Mouse (Mus musculus) G1E (cell line): ENCODE data around the gene Mbd4. TPM values are rescaled to one million over a fixed set of nuclear protein-coding genes. Genes with fewer than 3 reads are reported as not detected.

Experiments
- ATAC-seq: 2 replicates; pipeline ENCODE4 v1.8.0; 2016; ENCODE audit warnings: mild to moderate bottlenecking; ENCODE audit not compliant: insufficient number of reproducible peaks, poor library complexity, low FRiP score, severe bottlenecking; ENCODE audit errors: extremely low read depth
- DNase-seq: peaks from one replicate; pipeline ENCODE4 v3.0.0; 2012; ENCODE audit warnings: low spot score
- H3K27me3 ChIP-seq: 2 replicates; pipeline ENCODE4 v1.6.1; 2012; ENCODE audit warnings: mild to moderate bottlenecking, low read length, inconsistent platforms; ENCODE audit not compliant: insufficient read depth
- H3K36me3 ChIP-seq: replicated peaks from 2 replicates; pipeline ENCODE3; 2012; ENCODE audit warnings: mild to moderate bottlenecking, inconsistent platforms
- H3K4me1 ChIP-seq: 2 replicates; pipeline ENCODE4 v1.6.1; 2012; ENCODE audit warnings: low read depth, low read length, inconsistent platforms, mixed read lengths; ENCODE audit not compliant: insufficient read depth
- H3K4me3 ChIP-seq: 2 replicates; pipeline ENCODE4 v1.5.1; 2012; ENCODE audit warnings: low read depth, mild to moderate bottlenecking, inconsistent platforms, low read length, moderate library complexity, mixed read lengths
- H3K9me3 ChIP-seq: replicated peaks from 2 replicates; pipeline ENCODE4 v1.6.1; 2012; ENCODE audit warnings: inconsistent platforms
- CTCF ChIP-seq: IDR thresholded peaks from 2 replicates; pipeline ENCODE4 v1.5.1; 2012; ENCODE audit warnings: low read depth, low read length, inconsistent platforms, mixed read lengths
- GATA1 ChIP-seq: IDR thresholded peaks from 2 replicates; pipeline ENCODE4 v1.6.1; 2012; ENCODE audit warnings: borderline replicate concordance, low read length, inconsistent platforms, mixed read lengths
- GATA2 ChIP-seq: IDR thresholded peaks from 2 replicates; pipeline ENCODE4 v1.6.1; 2012; ENCODE audit warnings: low read depth, low read length, inconsistent platforms, borderline replicate concordance
- POLR2AphosphoS5 ChIP-seq: IDR thresholded peaks from 2 replicates; pipeline ENCODE4 v1.6.1; 2012; ENCODE audit warnings: low read depth, low read length, inconsistent platforms; ENCODE audit not compliant: insufficient replicate concordance
- TAL1 ChIP-seq: conservative IDR thresholded peaks from 2 replicates; pipeline ENCODE4 v1.6.1; 2012; ENCODE audit warnings: low read depth, low read length, inconsistent platforms, mixed read lengths
- polyA plus RNA-seq: library from polyadenylated mRNA; stranded (reverse); fragments of >175 nt; gene quantifications from 2 replicates; pipeline ENCODE4 v1.2.3, GENCODE M21; 2012
- total RNA-seq, 2 experiments: library from RNA; stranded (forward) in 1 of 2; stranded (reverse) in 1 of 2; fragments of 200-1000 nt in 1 of 2; fragments of >200 nt in 1 of 2; fragmentation: Nextera tagmentation in 1 of 2; gene quantifications; 2 replicates each; pipeline ENCODE4 v1.2.3; 2014 to 2017

The Mbd4 gene
- total RNA-seq (2014; fragmentation: Nextera tagmentation) (16.0 and 20.1 TPM in 2 replicates), total RNA-seq (2017) (20.8 and 25.8 TPM in 2 replicates), polyA plus RNA-seq (1.6 and 1.7 TPM in 2 replicates)

DNA sequence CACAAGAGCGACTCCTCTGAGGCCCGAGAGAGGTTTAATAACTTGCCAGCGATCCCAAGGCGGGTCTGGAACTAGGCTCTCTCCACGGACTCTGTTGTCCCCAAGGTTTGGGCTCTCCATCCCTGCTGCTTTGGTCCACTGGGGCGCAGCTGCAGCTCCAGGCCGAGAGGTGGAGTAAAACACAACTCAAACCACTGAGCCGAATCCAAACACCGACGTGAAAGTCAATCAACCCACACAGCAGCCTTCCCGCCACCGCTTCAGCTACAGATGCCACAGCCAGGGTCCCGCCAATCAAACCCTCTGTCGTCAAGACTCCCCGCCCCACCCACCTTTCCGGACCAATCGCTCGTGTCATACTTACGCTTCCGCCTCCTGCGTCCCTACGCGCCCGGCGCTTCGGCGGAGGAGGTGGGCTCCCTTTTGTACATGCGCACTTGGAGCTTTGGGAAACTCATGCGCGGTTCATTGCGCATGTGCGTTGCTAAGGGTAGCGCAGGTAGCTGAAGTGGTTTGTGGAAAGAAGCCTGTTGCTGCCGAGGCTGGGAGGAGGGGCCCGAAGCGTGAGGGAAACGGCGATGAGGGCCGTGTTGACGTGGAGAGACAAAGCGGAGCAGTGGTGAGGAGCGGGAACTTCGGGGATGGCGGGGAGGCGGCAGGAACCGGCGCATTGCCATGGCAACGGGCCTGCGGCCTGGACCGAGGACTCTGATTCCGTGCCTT is at the start of gene Mbd4, which contains the start of gene Ift122:
Gene Mbd4 (minus strand): TSS at position 281 of the 723 bp plus-strand sequence.
Gene Ift122 (plus strand): TSS at position 380 of the 723 bp plus-strand sequence.
- Histone ChIP-seq H3K4me3 (peak within 1 kb of the TSS; percentile 76), H3K9me3 (no peaks in the 10 kb centered on the region), H3K27me3 (no peaks in the 10 kb centered on the region), H3K36me3 (peaks cover 26% of the 10 kb centered on the region), H3K4me1 (peaks cover 23% of the 10 kb centered on the region)
- TF ChIP-seq GATA1, result no peak
- no peak for TF ChIP-seq TAL1
- TF ChIP-seq GATA2, result no peak
- TF ChIP-seq CTCF, result no peak
- no peak for TF ChIP-seq POLR2AphosphoS5
- ATAC-seq, result peak; percentile 99
- peak; percentile 96 for DNase-seq

DNA sequence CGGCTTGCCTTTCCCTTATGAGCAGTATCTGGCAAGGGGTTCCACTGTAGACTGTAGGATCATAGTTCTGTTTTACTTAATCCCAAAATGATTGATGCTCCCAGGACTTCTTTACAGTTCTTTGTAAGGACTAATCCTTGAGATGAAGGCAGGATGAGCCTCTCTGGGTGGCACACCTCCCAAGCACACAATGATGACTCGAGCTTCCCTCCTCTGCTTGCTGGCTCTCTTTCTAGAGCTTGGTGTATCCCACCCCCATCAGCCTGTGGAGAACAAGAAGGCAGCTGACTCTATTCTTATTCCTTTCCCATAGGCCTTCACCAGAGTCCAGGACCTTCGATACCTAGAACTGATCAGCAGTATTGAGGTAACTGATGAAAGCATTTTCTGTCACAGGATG is 49.4 kb upstream of the Mbd4 start:
- Histone ChIP-seq H3K9me3 (no peaks in the 10 kb centered on the region), H3K4me1 (no peaks in the 10 kb centered on the region), H3K36me3 (no peaks in the 10 kb centered on the region), H3K27me3 (no peaks in the 10 kb centered on the region), H3K4me3 (no peak overlapping the region)
- no peak for TF ChIP-seq GATA1
- TF ChIP-seq POLR2AphosphoS5, result no peak
- TF ChIP-seq TAL1, result no peak
- no peak for TF ChIP-seq GATA2
- TF ChIP-seq CTCF, result no peak
- ATAC-seq (no peak), DNase-seq (no peak)

DNA sequence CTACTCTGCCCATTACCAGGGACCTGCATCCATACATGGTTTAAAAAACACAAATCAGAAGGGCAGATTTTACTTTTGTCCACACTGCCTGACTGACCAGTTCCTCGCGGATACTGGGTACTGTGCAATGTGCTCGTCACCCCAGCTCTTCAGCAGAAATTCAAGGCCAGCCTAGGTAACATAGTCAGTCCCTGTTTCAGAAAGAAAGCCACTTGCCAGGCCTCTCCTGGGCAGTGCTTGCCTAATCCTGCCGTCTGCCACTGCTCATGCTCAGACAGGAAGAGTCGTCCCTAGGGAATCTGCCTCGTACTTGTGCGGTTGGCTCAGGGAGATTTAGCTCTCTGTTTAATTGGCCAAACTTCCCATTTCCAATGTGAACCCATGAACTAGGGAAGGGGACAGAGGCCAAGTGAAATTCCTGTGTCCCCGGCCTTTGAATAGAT is 48.3 kb upstream of the Mbd4 start:
- H3K9me3 ChIP-seq, result no peaks in the 10 kb centered on the region
- H3K36me3 ChIP-seq, result no peaks in the 10 kb centered on the region
- ATAC-seq (no peak), DNase-seq (no peak)
- H3K4me3 ChIP-seq, result no peak overlapping the region
- H3K4me1 ChIP-seq, result no peaks in the 10 kb centered on the region; the same call in 1 of the 2 replicates
- no peaks in the 10 kb centered on the region for H3K27me3 ChIP-seq
- TF ChIP-seq TAL1 (no peak), GATA2 (no peak), GATA1 (no peak), POLR2AphosphoS5 (no peak), CTCF (no peak)

DNA sequence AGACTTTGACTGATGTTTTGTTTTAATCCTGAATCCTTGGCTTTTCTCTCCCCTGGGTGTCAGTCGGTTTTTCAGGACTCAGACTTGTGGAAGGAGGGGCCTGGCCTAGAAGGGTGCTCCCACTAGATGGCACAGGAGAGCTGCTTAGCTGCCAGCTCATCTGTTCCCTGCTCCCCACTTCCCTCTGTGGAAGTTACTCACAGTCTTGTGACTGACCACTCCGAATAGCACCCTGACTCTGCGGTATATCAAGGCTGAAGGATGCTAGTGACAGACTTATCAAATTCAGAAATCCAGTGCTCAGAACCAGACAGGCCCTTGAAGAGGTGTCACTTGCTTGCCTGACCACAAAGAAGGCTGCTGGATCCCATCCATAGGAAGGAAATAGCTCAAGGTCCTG is 47.9 kb upstream of the Mbd4 start:
- Histone ChIP-seq H3K4me1 (no peaks in the 10 kb centered on the region; the same call in 1 of the 2 replicates), H3K9me3 (no peaks in the 10 kb centered on the region), H3K4me3 (no peak overlapping the region), H3K27me3 (no peaks in the 10 kb centered on the region), H3K36me3 (no peaks in the 10 kb centered on the region)
- TF ChIP-seq GATA2 (no peak), POLR2AphosphoS5 (no peak), TAL1 (no peak), GATA1 (no peak), CTCF (no peak)
- peak; percentile 14 for DNase-seq
- ATAC-seq, result peak; percentile 54

DNA sequence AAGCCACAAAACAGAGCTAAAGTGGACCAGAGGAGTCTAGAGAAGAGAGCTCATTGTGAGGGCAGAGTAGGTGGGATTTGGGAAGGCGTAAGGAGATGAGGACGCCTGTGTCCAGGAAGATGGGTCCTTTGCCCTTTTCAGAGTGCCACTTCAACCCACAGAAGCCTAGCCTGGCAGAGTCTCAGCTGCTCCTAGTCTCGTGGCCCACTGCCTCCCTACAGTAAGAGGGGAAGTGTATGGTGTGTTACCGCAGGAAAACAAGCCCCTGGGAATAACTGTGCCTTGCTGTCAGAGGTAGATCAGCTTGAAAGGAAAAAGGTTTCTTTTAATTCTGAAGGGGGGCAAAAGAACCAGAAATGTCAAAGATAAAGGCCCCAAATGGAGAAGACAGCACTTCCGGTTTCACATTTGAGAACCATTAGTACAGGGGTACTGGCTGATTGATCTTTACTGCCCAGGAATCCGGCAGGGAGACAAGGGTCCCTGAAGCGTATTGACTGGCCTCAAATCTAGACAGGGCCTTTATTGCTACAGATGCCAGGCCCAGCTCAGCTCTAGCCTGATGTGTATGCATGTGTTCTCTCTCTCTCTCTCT is 44.9 kb upstream of the Mbd4 start:
- Histone ChIP-seq H3K9me3 (no peaks in the 10 kb centered on the region), H3K27me3 (no peaks in the 10 kb centered on the region), H3K36me3 (no peaks in the 10 kb centered on the region), H3K4me3 (no peak overlapping the region), H3K4me1 (no peaks in the 10 kb centered on the region; the same call in 1 of the 2 replicates)
- DNase-seq (no peak), ATAC-seq (no peak)
- TF ChIP-seq GATA1, result no peak
- no peak for TF ChIP-seq TAL1
- TF ChIP-seq CTCF, result no peak
- no peak for TF ChIP-seq GATA2
- no peak for TF ChIP-seq POLR2AphosphoS5

DNA sequence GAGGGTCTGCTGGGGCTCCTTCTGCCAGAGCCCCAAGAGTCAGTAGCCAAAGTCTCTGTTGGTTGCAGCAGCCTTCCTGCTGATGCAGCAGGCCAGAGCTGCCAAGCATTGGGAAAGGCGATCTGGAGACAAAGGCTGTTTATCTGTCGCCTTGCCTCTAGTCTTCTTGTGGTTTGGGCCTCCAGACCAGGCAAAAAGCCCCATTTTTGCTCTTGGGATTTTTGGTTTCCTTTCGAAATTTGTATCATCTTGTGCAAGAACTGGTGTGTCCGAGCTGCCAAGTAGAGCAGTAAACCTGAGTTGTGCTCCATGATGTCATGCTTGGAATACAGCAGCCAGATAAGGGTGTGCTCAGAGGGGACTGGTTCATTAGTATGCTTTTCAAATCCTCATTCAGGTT is 43.9 kb upstream of the Mbd4 start:
- no peak for DNase-seq

More for the DNA sequence above, 43.9 kb upstream of the Mbd4 start:
- no peak for TF ChIP-seq GATA2
- TF ChIP-seq GATA1, result no peak
- TF ChIP-seq TAL1, result no peak
- no peak for TF ChIP-seq POLR2AphosphoS5
- TF ChIP-seq CTCF, result no peak
- H3K4me1 ChIP-seq, result no peaks in the 10 kb centered on the region; the same call in 1 of the 2 replicates
- no peaks in the 10 kb centered on the region for H3K36me3 ChIP-seq
- ATAC-seq, result no peak
- H3K4me3 ChIP-seq, result no peak overlapping the region
- H3K27me3 ChIP-seq, result no peaks in the 10 kb centered on the region
- H3K9me3 ChIP-seq, result no peaks in the 10 kb centered on the region
